Mouse (Mus musculus) midbrain, postnatal 0 days (tissue): ENCODE measurements at regions not wholly inside any gene's neighbourhood (a gene's known extent, or its start where the extent isn't known, plus 50 kb on each side); places are given as distances from the start of the nearest gene placed in this dataset.

Source experiments
- ATAC-seq: fragments of 200-750 bp; cut with Nextera tagmentation; 2 replicates; pipeline ENCODE4 v1.8.0; 2017; ENCODE audit warnings: moderate number of reproducible peaks, mild to moderate bottlenecking, moderate TSS enrichment, moderate library complexity; ENCODE audit not compliant: low FRiP score
- DNase-seq: peaks from one replicate; pipeline ENCODE4 v3.0.0-alpha.2; 2015; ENCODE audit warnings: low spot score
- H3K27ac ChIP-seq: fragments of 300-500 bp; sonication (generic); 2 replicates; pipeline ENCODE4 v1.5.1; 2014; ENCODE audit warnings: low read depth, mild to moderate bottlenecking, low read length, mixed read lengths
- H3K27me3 ChIP-seq: fragments of 300-500 bp; sonication (generic); 2 replicates; pipeline ENCODE4 v1.6.1; 2014; ENCODE audit warnings: low read length, control low read depth, mixed read lengths; ENCODE audit not compliant: insufficient read depth
- H3K36me3 ChIP-seq: fragments of 300-500 bp; sonication (generic); 2 replicates; pipeline ENCODE4 v1.6.1; 2014; ENCODE audit warnings: low read length, control low read depth, mixed read lengths; ENCODE audit not compliant: insufficient read depth
- H3K4me1 ChIP-seq: fragments of 300-500 bp; sonication (generic); 2 replicates; pipeline ENCODE4 v1.6.1; 2014; ENCODE audit warnings: mild to moderate bottlenecking, control low read depth, antibody characterized with exemption, low read length, mixed read lengths; ENCODE audit not compliant: insufficient read depth
- H3K4me2 ChIP-seq: fragments of 300-500 bp; sonication (generic); 2 replicates; pipeline ENCODE4 v1.6.1; 2014; ENCODE audit warnings: low read depth, mild to moderate bottlenecking, low read length, mixed read lengths; ENCODE audit not compliant: poor library complexity, severe bottlenecking
- H3K4me3 ChIP-seq: fragments of 300-500 bp; sonication (generic); 2 replicates; pipeline ENCODE4 v1.5.1; 2014; ENCODE audit warnings: low read depth, mild to moderate bottlenecking, low read length, moderate library complexity
- H3K9ac ChIP-seq: fragments of 300-500 bp; sonication (generic); replicated peaks from 2 replicates; pipeline ENCODE4 v1.6.1; 2014; ENCODE audit warnings: mild to moderate bottlenecking, low read length, moderate library complexity, mixed read lengths; ENCODE audit not compliant: poor library complexity, severe bottlenecking
- H3K9me3 ChIP-seq: fragments of 300-500 bp; sonication (generic); 2 replicates; pipeline ENCODE4 v1.6.1; 2016; ENCODE audit warnings: low read length, control low read depth
- CTCF ChIP-seq: IDR thresholded peaks from 2 replicates; pipeline ENCODE4 v1.5.1; 2016; ENCODE audit warnings: antibody characterized with exemption, mild to moderate bottlenecking
- WGBS: fragments of 180-500 bp; shearing (Covaris S2); extraction: QIAGEN DNeasy Blood & Tissue Kit; methylation state at CpG from one replicate; pipeline ENCODE4 v1.1.7; 2014; 5-methylcytosine and 5-hydroxymethylcytosine counted together

- no peaks in the 10 kb centered on the region for H3K9me3 ChIP-seq
- no peak overlapping the region for H3K9ac ChIP-seq
- H3K4me3 ChIP-seq = no peak overlapping the region
- ATAC-seq (no peak; the same call in 1 of the 2 replicates), DNase-seq (peak; percentile 5)
- no peaks in the 10 kb centered on the region; the same call in 1 of the 2 replicates for H3K4me1 ChIP-seq
- no peak for TF ChIP-seq CTCF
- H3K36me3 ChIP-seq = no peaks in the 10 kb centered on the region
- H3K27me3 ChIP-seq = no peaks in the 10 kb centered on the region
- H3K4me2 ChIP-seq = no peak overlapping the region
- WGBS = 87% methylated on average over 13 of the region's 13 CpGs
- H3K27ac ChIP-seq = no peak overlapping the region
Measured at GRCm38 (mm10) chr15:51592511-51593498, 2291.9 kb upstream of the Gm7489 start.

- ATAC-seq (no peak), DNase-seq (no peak)
- H3K4me2 ChIP-seq = no peak overlapping the region
- no peak overlapping the region for H3K9ac ChIP-seq
- no peak overlapping the region for H3K4me3 ChIP-seq
- no peaks in the 10 kb centered on the region for H3K27me3 ChIP-seq
- H3K9me3 ChIP-seq = no peaks in the 10 kb centered on the region
- H3K27ac ChIP-seq = no peak overlapping the region
- H3K36me3 ChIP-seq = no peaks in the 10 kb centered on the region
- 72% methylated on average over 5 of the region's 5 CpGs for WGBS
- TF ChIP-seq CTCF = no peak
- no peaks in the 10 kb centered on the region; the same call in 1 of the 2 replicates for H3K4me1 ChIP-seq
Measured at GRCm38 (mm10) chr15:51594060-51594459, 2290.6 kb upstream of the Gm7489 start.

GRCm38 (mm10) chr15:51595655-51596054 is 2289.1 kb upstream of the Gm7489 start:
- ATAC-seq (no peak), DNase-seq (peak; percentile 24)
- 66% methylated on average over 1 of the region's 1 CpGs for WGBS
- Histone ChIP-seq H3K4me2 (no peak overlapping the region), H3K4me3 (no peak overlapping the region), H3K4me1 (no peaks in the 10 kb centered on the region; the same call in 1 of the 2 replicates), H3K9ac (no peak overlapping the region), H3K27me3 (no peaks in the 10 kb centered on the region), H3K9me3 (no peaks in the 10 kb centered on the region), H3K36me3 (no peaks in the 10 kb centered on the region), H3K27ac (no peak overlapping the region)
- peak; percentile 66 for TF ChIP-seq CTCF

GRCm38 (mm10) chr15:51597841-51598240 is 2286.9 kb upstream of the Gm7489 start:
- Histone ChIP-seq H3K27me3 (no peaks in the 10 kb centered on the region), H3K9me3 (no peaks in the 10 kb centered on the region), H3K27ac (no peak overlapping the region), H3K36me3 (no peaks in the 10 kb centered on the region), H3K4me1 (no peaks in the 10 kb centered on the region), H3K4me2 (no peak overlapping the region), H3K4me3 (no peak overlapping the region), H3K9ac (no peak overlapping the region)
- TF ChIP-seq CTCF = no peak
- WGBS = 82% methylated on average over 3 of the region's 3 CpGs
- ATAC-seq (no peak), DNase-seq (no peak)

- H3K4me2 ChIP-seq = no peak overlapping the region
- H3K4me3 ChIP-seq = no peak overlapping the region
- H3K9me3 ChIP-seq = no peaks in the 10 kb centered on the region
- H3K36me3 ChIP-seq = no peaks in the 10 kb centered on the region
- ATAC-seq = no peak
- 24% methylated on average over 7 of the region's 10 CpGs for WGBS
- H3K4me1 ChIP-seq = no peaks in the 10 kb centered on the region
- TF ChIP-seq CTCF = no peak
- DNase-seq = no peak
- no peaks in the 10 kb centered on the region for H3K27me3 ChIP-seq
- no peak overlapping the region for H3K9ac ChIP-seq
- no peak overlapping the region for H3K27ac ChIP-seq
Measured at GRCm38 (mm10) chr15:51601128-51601855, 2283.4 kb upstream of the Gm7489 start.

- Histone ChIP-seq H3K27ac (no peak overlapping the region), H3K36me3 (no peaks in the 10 kb centered on the region), H3K27me3 (no peaks in the 10 kb centered on the region), H3K4me1 (no peaks in the 10 kb centered on the region), H3K4me2 (no peak overlapping the region), H3K9ac (no peak overlapping the region), H3K4me3 (no peak overlapping the region), H3K9me3 (no peaks in the 10 kb centered on the region)
- DNase-seq (no peak), ATAC-seq (no peak)
- WGBS = 93% methylated on average over 6 of the region's 6 CpGs
- TF ChIP-seq CTCF = no peak
Measured at GRCm38 (mm10) chr15:51621455-51621854, 2263.3 kb upstream of the Gm7489 start.
